Mouse (Mus musculus) ES-E14 (cell line): Measurements from ENCODE around the gene Olfr676. TPM values are rescaled to one million over a fixed set of nuclear protein-coding genes. Genes with fewer than 3 reads are reported as not detected.
"Not testable (repeated sequence)": the region's sequence is repeated elsewhere in the genome, so short reads cannot be mapped to it uniquely, and the experiment has no call there.

Experiments
- DNase-seq: peaks from one replicate; pipeline ENCODE4 v3.0.0-alpha.2; 2013; ENCODE audit warnings: low read depth, low spot score
- H3K27ac ChIP-seq: 2 replicates; pipeline ENCODE4 v1.5.1; 2012; ENCODE audit warnings: low read depth, mild to moderate bottlenecking, low read length, moderate library complexity, mixed read lengths; ENCODE audit not compliant: poor library complexity, insufficient read depth, severe bottlenecking
- H3K36me3 ChIP-seq: 2 replicates; pipeline ENCODE4 v1.6.1; 2012; ENCODE audit warnings: mild to moderate bottlenecking, low read length, moderate library complexity, mixed read lengths; ENCODE audit not compliant: control insufficient read depth, poor library complexity, insufficient read depth, severe bottlenecking
- H3K4me1 ChIP-seq, 2 experiments: fragments of 150-350 bp in 1 of 2; sonication (generic) in 1 of 2; 2 replicates each; pipeline ENCODE4 v1.6.1; 2012; ENCODE audit warnings: low read length in 2 of 2, mild to moderate bottlenecking in 1 of 2, mixed read lengths in 1 of 2; ENCODE audit not compliant: control insufficient read depth in 2 of 2, insufficient read depth in 2 of 2, poor library complexity in 1 of 2
- H3K4me3 ChIP-seq, 2 experiments: fragments of 150-350 bp in 1 of 2; sonication (generic) in 1 of 2; 2 replicates each; pipeline ENCODE4 v1.5.1; 2012; ENCODE audit warnings: low read length in 2 of 2, low read depth in 1 of 2, mild to moderate bottlenecking in 1 of 2, mixed read lengths in 1 of 2; ENCODE audit not compliant: insufficient read depth in 1 of 2, poor library complexity in 1 of 2, severe bottlenecking in 1 of 2
- H3K9ac ChIP-seq: 2 replicates; pipeline ENCODE4 v1.6.1; 2012; ENCODE audit warnings: low read depth, mild to moderate bottlenecking, low read length, mixed read lengths; ENCODE audit not compliant: poor library complexity, insufficient read depth, severe bottlenecking
- H3K9me3 ChIP-seq: fragments of 150-350 bp; sonication (generic); 2 replicates; pipeline ENCODE4 v1.6.1; 2012; ENCODE audit warnings: low read depth, mild to moderate bottlenecking, low read length; ENCODE audit not compliant: control insufficient read depth, insufficient read depth
- CHD2 ChIP-seq: IDR thresholded peaks from 2 replicates; pipeline ENCODE4 v1.6.1; 2014; ENCODE audit warnings: mild to moderate bottlenecking, low read depth, low read length, inconsistent platforms
- HCFC1 ChIP-seq: IDR thresholded peaks from 2 replicates; pipeline ENCODE4 v1.6.1; 2012; ENCODE audit warnings: low read length, inconsistent platforms, borderline replicate concordance; ENCODE audit not compliant: insufficient read depth
- MAFK ChIP-seq: IDR thresholded peaks from 2 replicates; pipeline ENCODE4 v1.6.1; 2014; ENCODE audit warnings: mild to moderate bottlenecking, low read depth, low read length, inconsistent platforms; ENCODE audit not compliant: insufficient read depth
- ZC3H11A ChIP-seq: IDR thresholded peaks from 2 replicates; pipeline ENCODE4 v1.6.1; 2012; ENCODE audit warnings: low read depth, mild to moderate bottlenecking, inconsistent platforms, low read length, borderline replicate concordance
- ZNF384 ChIP-seq: IDR thresholded peaks from 2 replicates; pipeline ENCODE4 v1.6.1; 2012; ENCODE audit warnings: low read depth, low read length, inconsistent platforms
- in situ Hi-C, 2 experiments: fragments of 600-800 bp; cut with MboI; formaldehyde crosslinking; loops; one replicate each; pipeline ENCODE4 v1.15.1; 2025; ENCODE audit warnings: low sequenced_read_pairs in 2 of 2, inconsistent platforms in 1 of 2; ENCODE audit not compliant: unreplicated experiment in 2 of 2
- total RNA-seq: library from RNA; depleted of rRNA; stranded (reverse); fragments of 300-350 nt; gene quantifications from 2 replicates; pipeline ENCODE4 v1.2.3, GENCODE M21; 2012; rRNA removed

The Olfr676 gene
- not detected in 2 replicates for total RNA-seq

DNA sequence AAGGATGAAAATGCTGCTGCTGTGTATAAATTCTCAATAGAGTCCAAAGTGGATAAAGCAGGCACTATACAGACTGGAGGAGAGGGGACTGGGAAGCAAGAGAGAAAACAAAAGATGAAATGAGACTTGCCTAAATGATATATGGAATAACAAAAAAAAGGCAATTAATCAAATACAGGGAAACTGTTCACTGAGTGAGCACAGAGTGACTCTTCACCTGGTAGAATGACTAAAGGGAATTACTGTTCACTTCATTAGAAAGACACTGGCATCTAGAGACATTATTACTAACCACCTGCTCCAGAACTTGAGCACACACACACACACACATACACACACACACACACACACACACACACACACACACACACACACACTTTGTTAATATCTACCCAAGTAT is at the start of gene Olfr676:
Gene Olfr676 (plus strand): TSS at position 301 of the 400 bp plus-strand sequence.
- no peaks in the 10 kb centered on the region for H3K4me1 ChIP-seq
- in situ Hi-C loops: no loop called here
- DNase-seq: no peak

DNA sequence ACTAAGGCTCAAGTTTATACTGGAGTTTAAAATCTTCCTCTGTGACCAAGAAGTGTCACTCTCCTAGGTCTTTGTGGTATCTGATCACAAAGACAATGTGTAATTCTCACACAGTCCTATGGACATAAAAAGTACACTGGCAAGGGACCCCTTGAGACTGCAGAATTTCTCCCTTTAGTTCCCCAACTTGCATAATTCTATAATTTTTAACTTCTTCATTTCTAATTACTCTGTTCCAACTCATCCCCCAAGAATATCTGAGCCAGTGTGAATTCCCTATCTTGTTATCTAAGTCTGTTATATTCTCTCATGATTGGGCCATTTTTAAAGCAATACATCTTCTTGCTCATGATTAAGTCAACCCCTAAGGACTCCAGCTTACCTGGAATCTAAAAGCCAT is 30.6 kb upstream of the Olfr676 start, which contains the start of gene Olfr672:
Gene Olfr672 (minus strand): TSS at position 101 of the 400 bp plus-strand sequence.
- H3K9ac ChIP-seq: no peak within 1 kb of the TSS
- in situ Hi-C loops: no loop called here
- no peak within 1 kb of the TSS for H3K4me3 ChIP-seq
- H3K36me3 ChIP-seq: no peaks in the 10 kb centered on the region
- no peak within 1 kb of the TSS for H3K27ac ChIP-seq
- TF ChIP-seq CHD2 (no peak), ZNF384 (no peak), MAFK (no peak), ZC3H11A (no peak), HCFC1 (no peak)
- H3K4me1 ChIP-seq: no peaks in the 10 kb centered on the region
- no peaks in the 10 kb centered on the region for H3K9me3 ChIP-seq
- DNase-seq: no peak

More for the DNA sequence above, at the start of gene Olfr676:
- H3K9ac ChIP-seq: no peak within 1 kb of the TSS
- no peak within 1 kb of the TSS for H3K27ac ChIP-seq
- TF ChIP-seq HCFC1 (no peak), ZNF384 (no peak), MAFK (no peak), CHD2 (no peak), ZC3H11A (no peak)
- H3K36me3 ChIP-seq: no peaks in the 10 kb centered on the region
- H3K4me3 ChIP-seq: no peak within 1 kb of the TSS
- H3K9me3 ChIP-seq: no peaks in the 10 kb centered on the region

DNA sequence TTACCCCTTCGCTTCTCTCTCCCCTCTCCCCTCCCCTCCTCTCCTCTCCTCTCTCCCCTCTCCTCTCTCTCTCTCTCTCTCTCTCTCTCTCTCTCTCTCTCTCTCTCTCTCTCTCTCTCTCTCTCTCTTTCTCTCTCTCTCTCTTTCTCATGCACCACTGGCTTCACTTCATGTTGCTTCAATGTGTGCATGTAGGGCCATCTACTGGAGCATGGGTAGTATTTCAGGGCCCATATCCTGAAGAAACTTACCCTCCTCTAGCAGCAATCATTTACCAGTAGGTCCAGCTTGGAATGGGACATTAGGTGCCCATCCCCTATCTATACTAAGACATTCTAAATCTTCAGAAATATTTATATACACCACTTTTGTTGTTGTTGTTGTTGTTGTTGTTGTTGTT is 10.0 kb upstream of the Olfr676 start:
- H3K36me3 ChIP-seq: no peaks in the 10 kb centered on the region
- H3K9me3 ChIP-seq: no peaks in the 10 kb centered on the region
- no peak overlapping the region for H3K27ac ChIP-seq
- no peak for DNase-seq
- H3K4me1 ChIP-seq: no peaks in the 10 kb centered on the region
- TF ChIP-seq ZC3H11A (no peak), CHD2 (no peak), HCFC1 (no peak), ZNF384 (no peak), MAFK (no peak)
- in situ Hi-C loops: no loop called here
- no peak overlapping the region for H3K9ac ChIP-seq
- no peak overlapping the region for H3K4me3 ChIP-seq

DNA sequence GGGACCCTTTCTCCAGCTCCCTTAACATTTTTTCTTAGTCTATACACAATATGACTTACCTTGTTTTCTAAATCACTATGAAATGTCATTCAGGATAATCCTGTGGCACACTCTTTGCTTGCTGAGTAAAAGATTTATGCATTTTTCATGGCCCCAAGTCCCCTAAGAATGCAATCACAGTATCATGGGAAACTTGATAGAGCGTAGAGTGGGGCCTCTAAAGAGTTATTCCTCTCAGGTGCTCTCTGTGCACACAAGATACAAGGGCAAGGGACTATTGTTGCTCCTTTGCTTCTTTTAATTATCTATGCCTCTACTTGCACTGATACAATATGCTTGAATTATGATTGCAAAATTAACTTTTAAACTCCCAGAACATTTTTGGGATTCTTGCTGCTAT is 4.1 kb upstream of the Olfr676 start, which contains the start of gene Olfr675:
Gene Olfr675 (minus strand): TSS at position 101 of the 400 bp plus-strand sequence.
- Histone ChIP-seq H3K27ac (no peak within 1 kb of the TSS), H3K4me3 (no peak within 1 kb of the TSS), H3K4me1 (no peaks in the 10 kb centered on the region), H3K9ac (no peak within 1 kb of the TSS), H3K36me3 (no peaks in the 10 kb centered on the region), H3K9me3 (no peaks in the 10 kb centered on the region)
- in situ Hi-C loops: no loop called here
- no peak for TF ChIP-seq MAFK
- TF ChIP-seq HCFC1: no peak
- no peak for TF ChIP-seq ZNF384
- TF ChIP-seq CHD2: no peak
- TF ChIP-seq ZC3H11A: no peak
- no peak for DNase-seq

DNA sequence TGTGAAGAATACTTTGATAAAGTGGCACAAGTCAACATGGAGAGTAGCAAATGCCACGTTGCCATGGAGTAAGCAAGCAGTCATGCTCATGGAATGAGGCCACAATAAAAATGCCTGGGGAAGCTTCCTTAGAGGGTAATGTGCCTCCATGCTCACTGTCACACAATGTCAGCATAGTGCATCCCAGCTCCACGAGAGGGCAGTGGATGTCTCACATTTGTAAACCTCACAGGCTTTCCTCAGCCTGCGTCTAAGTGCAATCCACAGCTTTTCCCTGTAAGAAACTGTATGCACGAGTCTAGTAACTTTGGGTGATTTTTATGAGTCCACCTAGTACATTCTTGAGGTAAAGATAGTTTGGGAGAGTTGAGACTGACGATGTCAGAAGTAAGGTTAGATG is 1.3 kb downstream of the Olfr676 start:
- H3K4me3 ChIP-seq, H3K4me1 ChIP-seq, in situ Hi-C loops, DNase-seq, H3K27ac ChIP-seq, H3K9ac ChIP-seq, H3K9me3 ChIP-seq, H3K36me3 ChIP-seq: not testable (repeated sequence)
